Mouse (Mus musculus): ENCODE results near the gene Agxt.

- TF ChIP-seq TAL1 (IDR thresholded peaks at IDR 0.05; ENCODE audit: low read length) (no peak), GATA1 (IDR thresholded peaks at IDR 0.05; ENCODE audit: low read length) (no peak)
Observed at GRCm38 (mm10) chr1:93190726-93191305, 55.8 kb downstream of the Agxt start.
